Mouse (Mus musculus) kidney, adult 2 months (tissue): ENCODE data around the gene Klhl36.

Experiments
- CTCF ChIP-seq: fragments of 200-500 bp; conservative IDR thresholded peaks from 2 replicates; pipeline ENCODE4 v1.5.1; 2011; ENCODE audit warnings: low read depth, mild to moderate bottlenecking, control low read depth, low read length, moderate library complexity, mixed read lengths; ENCODE audit not compliant: insufficient read depth, insufficient read length
- POLR2A ChIP-seq: fragments of 200-500 bp; IDR thresholded peaks from one replicate; pipeline ENCODE4 v1.6.1; 2011; ENCODE audit warnings: low read depth, low read length, control low read depth

GRCm38 (mm10) chr8:119853521-119853920, 8.5 kb upstream of the Klhl36 start:
- TF ChIP-seq CTCF (no peak), POLR2A (no peak)
